Mouse (Mus musculus): ENCODE results near the gene Gfer. TPM values are rescaled to one million over a fixed set of nuclear protein-coding genes. Genes with fewer than 3 reads are reported as not detected.
A peak's percentile ranks its signal among the peaks of the same experiment; 100 is the strongest.

The Gfer gene
- polyA plus RNA-seq, 1 experiment from 2014 or later, result 47.4 TPM

GRCm38 (mm10) chr17:24654969-24655368 lies 41.0 kb downstream of the Gfer start:
- ATAC-seq (ENCODE audit: borderline replicate concordance, extremely low read depth, low FRiP score, low TSS enrichment), result no peak
- Histone ChIP-seq H3K9ac (no peak overlapping the region), H3K4me2 (no peak overlapping the region), H3K4me3 (no peak overlapping the region), H3K27ac (no peak overlapping the region), H3K9me3 (no peaks in the 10 kb centered on the region), H3K27me3 (peaks cover 39% of the 10 kb centered on the region), H3K4me1 (peaks cover 31% of the 10 kb centered on the region), H3K36me3 (no peaks in the 10 kb centered on the region)
- 50% methylated on average over 4 of the region's 4 CpGs for WGBS

GRCm38 (mm10) chr17:24653967-24654710 lies 41.8 kb downstream of the Gfer start:
- ATAC-seq (ENCODE audit: borderline replicate concordance, extremely low read depth, low FRiP score, low TSS enrichment), result peak; percentile 50
- Histone ChIP-seq H3K4me2 (peak overlapping the region; percentile 66), H3K4me1 (peaks cover 37% of the 10 kb centered on the region), H3K9ac (peak overlapping the region; percentile 50), H3K27ac (peak overlapping the region; percentile 90), H3K36me3 (no peaks in the 10 kb centered on the region), H3K4me3 (peak overlapping the region; percentile 35), H3K9me3 (no peaks in the 10 kb centered on the region), H3K27me3 (peaks cover 32% of the 10 kb centered on the region)
- WGBS, result 4% methylated on average over 19 of the region's 19 CpGs

- Histone ChIP-seq H3K4me1 (peaks cover 39% of the 10 kb centered on the region), H3K27me3 (peaks cover 9% of the 10 kb centered on the region), H3K9me3 (no peaks in the 10 kb centered on the region), H3K9ac (no peak overlapping the region), H3K36me3 (no peaks in the 10 kb centered on the region), H3K4me3 (no peak overlapping the region), H3K4me2 (no peak overlapping the region), H3K27ac (no peak overlapping the region)
- 72% methylated on average over 3 of the region's 3 CpGs for WGBS
- no peak for ATAC-seq (ENCODE audit: borderline replicate concordance, extremely low read depth, low FRiP score, low TSS enrichment)
These were observed 44.1 kb downstream of the Gfer start for GRCm38 (mm10) chr17:24651835-24652234.

- 75% methylated on average over 4 of the region's 4 CpGs for WGBS
These were observed 45.2 kb downstream of the Gfer start for GRCm38 (mm10) chr17:24650766-24651165.

GRCm38 (mm10) chr17:24650070-24650616 lies 45.8 kb downstream of the Gfer start, which contains the start of gene Slc9a3r2:
Gene Slc9a3r2, minus strand, starts transcription at chr17:24650327.
- Histone ChIP-seq H3K9me3 (no peaks in the 10 kb centered on the region), H3K27me3 (no peaks in the 10 kb centered on the region)

More at GRCm38 (mm10) chr17:24650766-24651165, 45.2 kb downstream of the Gfer start:
- Histone ChIP-seq H3K27ac (0 out of 2 replicates have a peak overlapping the region, but pooled peaks have one; percentile 76), H3K9ac (peak overlapping the region; percentile 90; the same call in 1 of the 2 replicates), H3K4me2 (peak overlapping the region; percentile 98), H3K9me3 (no peaks in the 10 kb centered on the region), H3K4me1 (peaks cover 42% of the 10 kb centered on the region), H3K4me3 (no peak overlapping the region), H3K36me3 (no peaks in the 10 kb centered on the region), H3K27me3 (0 out of 2 replicates have a peak, but pooled peaks cover under 1% of the 10 kb centered on the region)
- no peak for ATAC-seq (ENCODE audit: borderline replicate concordance, extremely low read depth, low FRiP score, low TSS enrichment)

GRCm38 (mm10) chr17:24649581-24650069 lies 46.3 kb downstream of the Gfer start:
- H3K9ac ChIP-seq, result peak overlapping the region; percentile 90
- peak overlapping the region; percentile 76 for H3K27ac ChIP-seq
- H3K4me1 ChIP-seq, result peaks cover 51% of the 10 kb centered on the region
- no peaks in the 10 kb centered on the region for H3K27me3 ChIP-seq
- under 1% methylated on average over 35 of the region's 35 CpGs for WGBS
- no peaks in the 10 kb centered on the region for H3K36me3 ChIP-seq
- peak overlapping the region; percentile 98 for H3K4me2 ChIP-seq
- H3K4me3 ChIP-seq, result peak overlapping the region; percentile 88
- no peaks in the 10 kb centered on the region for H3K9me3 ChIP-seq
- ATAC-seq (ENCODE audit: borderline replicate concordance, extremely low read depth, low FRiP score, low TSS enrichment), result peak; percentile 29; the same call in 1 of the 2 replicates

More at GRCm38 (mm10) chr17:24650070-24650616, 45.8 kb downstream of the Gfer start, which contains the start of gene Slc9a3r2:
- H3K9ac ChIP-seq, result peak within 1 kb of the TSS; percentile 90
- peaks cover 48% of the 10 kb centered on the region for H3K4me1 ChIP-seq
- H3K36me3 ChIP-seq, result no peaks in the 10 kb centered on the region
- ATAC-seq (ENCODE audit: borderline replicate concordance, extremely low read depth, low FRiP score, low TSS enrichment), result peak; percentile 76
- peak within 1 kb of the TSS; percentile 76 for H3K27ac ChIP-seq
- H3K4me3 ChIP-seq, result peak within 1 kb of the TSS; percentile 88
- WGBS, result under 1% methylated on average over 35 of the region's 41 CpGs
- H3K4me2 ChIP-seq, result peak within 1 kb of the TSS; percentile 98

GRCm38 (mm10) chr17:24648731-24649377 lies 47.1 kb downstream of the Gfer start:
- Histone ChIP-seq H3K9ac (peak overlapping the region; percentile 90; the same call in 1 of the 2 replicates), H3K4me2 (peak overlapping the region; percentile 98), H3K36me3 (no peaks in the 10 kb centered on the region), H3K27me3 (no peaks in the 10 kb centered on the region), H3K27ac (peak overlapping the region; percentile 76; the same call in 1 of the 2 replicates), H3K4me1 (peaks cover 51% of the 10 kb centered on the region), H3K4me3 (peak overlapping the region; percentile 88), H3K9me3 (no peaks in the 10 kb centered on the region)
- 66% methylated on average over 10 of the region's 10 CpGs for WGBS
- no peak for ATAC-seq (ENCODE audit: borderline replicate concordance, extremely low read depth, low FRiP score, low TSS enrichment)

- Histone ChIP-seq H3K27ac (peak overlapping the region; percentile 91), H3K4me1 (peaks cover 54% of the 10 kb centered on the region), H3K27me3 (no peaks in the 10 kb centered on the region), H3K4me2 (peak overlapping the region; percentile 98), H3K4me3 (peak overlapping the region; percentile 16; the same call in 1 of the 2 replicates), H3K9me3 (no peaks in the 10 kb centered on the region), H3K9ac (no peak overlapping the region), H3K36me3 (no peaks in the 10 kb centered on the region; the same call in 1 of the 2 replicates)
- WGBS, result 73% methylated on average over 11 of the region's 11 CpGs
- ATAC-seq (ENCODE audit: borderline replicate concordance, extremely low read depth, low FRiP score, low TSS enrichment), result no peak
These were observed 48.5 kb downstream of the Gfer start for GRCm38 (mm10) chr17:24647493-24647892.

- Histone ChIP-seq H3K27me3 (no peaks in the 10 kb centered on the region), H3K9ac (no peak overlapping the region), H3K27ac (peak overlapping the region; percentile 91), H3K36me3 (peaks cover 6% of the 10 kb centered on the region; the same call in 1 of the 2 replicates), H3K9me3 (no peaks in the 10 kb centered on the region), H3K4me1 (peaks cover 54% of the 10 kb centered on the region), H3K4me2 (no peak overlapping the region), H3K4me3 (no peak overlapping the region)
- no peak for ATAC-seq (ENCODE audit: borderline replicate concordance, extremely low read depth, low FRiP score, low TSS enrichment)
- WGBS, result 80% methylated on average over 4 of the region's 4 CpGs
These were observed 49.6 kb downstream of the Gfer start for GRCm38 (mm10) chr17:24646381-24646780.

GRCm38 (mm10) chr17:24645916-24646315 lies 50.0 kb downstream of the Gfer start:
- WGBS, result 67% methylated on average over 3 of the region's 3 CpGs
- no peak for ATAC-seq (ENCODE audit: borderline replicate concordance, extremely low read depth, low FRiP score, low TSS enrichment)
- H3K27me3 ChIP-seq, result no peaks in the 10 kb centered on the region
- H3K27ac ChIP-seq, result peak overlapping the region; percentile 91
- H3K9me3 ChIP-seq, result no peaks in the 10 kb centered on the region
- peak overlapping the region; percentile 40; the same call in 1 of the 2 replicates for H3K4me2 ChIP-seq
- peaks cover 8% of the 10 kb centered on the region; the same call in 1 of the 2 replicates for H3K36me3 ChIP-seq
- no peak overlapping the region for H3K9ac ChIP-seq
- peaks cover 54% of the 10 kb centered on the region for H3K4me1 ChIP-seq
- no peak overlapping the region for H3K4me3 ChIP-seq

Data from lung, embryonic 15.5 days (tissue).